Mouse (Mus musculus): Measurements from ENCODE around the gene C1ql1. TPM values are rescaled to one million over a fixed set of nuclear protein-coding genes. Genes with fewer than 3 reads are reported as not detected.

Gene C1ql1
- polyA plus RNA-seq (2015; fragmentation: Nextera tagmentation; extraction: Ambion mirVana), result 5.7 and 8.2 TPM in 2 replicates

DNA sequence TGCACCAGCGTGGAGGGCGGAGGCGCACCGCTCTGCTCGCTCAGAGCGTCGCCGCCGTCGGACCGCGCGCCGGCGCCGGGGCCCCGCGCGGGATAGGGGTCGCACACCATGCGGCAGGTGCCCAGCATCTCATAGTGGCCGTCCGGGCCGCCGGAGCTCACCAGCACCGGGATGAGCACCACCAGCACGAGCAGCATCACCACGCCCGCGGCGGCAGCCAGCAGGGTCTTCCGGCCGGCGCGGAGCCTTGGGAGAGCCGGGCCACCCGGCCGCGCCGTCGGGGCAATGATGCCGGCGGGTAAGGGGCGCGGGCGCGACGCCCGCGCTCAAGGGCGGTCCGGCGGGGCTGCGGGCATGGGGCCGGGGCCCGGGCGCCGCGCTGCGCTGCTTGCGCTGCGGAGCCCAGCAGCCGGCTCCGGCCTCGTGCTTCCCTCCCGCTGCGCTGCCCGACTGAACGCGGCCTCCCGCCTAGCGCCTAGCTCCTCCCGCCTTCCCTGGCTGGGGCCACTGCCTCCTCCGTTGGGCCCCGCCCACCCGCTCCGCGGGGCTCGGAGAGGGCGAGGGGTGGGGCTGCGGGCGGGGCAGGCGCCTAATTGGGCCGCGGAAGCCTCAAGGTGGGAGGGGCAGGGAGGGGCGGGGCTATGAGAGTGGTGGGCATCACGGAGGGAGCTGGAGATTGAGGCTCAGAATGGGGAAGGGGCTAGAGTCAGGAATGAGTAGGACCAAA lies at the start of gene C1ql1:
TSS of gene C1ql1 (minus strand) at position 424 of the 727 bp plus-strand sequence.
- Histone ChIP-seq H3K4me2 (replicated peaks) (peak within 1 kb of the TSS; percentile 63), H3K27ac (no peak within 1 kb of the TSS), H3K36me3 (no peaks in the 10 kb centered on the region), H3K4me1 (replicated peaks) (peaks cover 43% of the 10 kb centered on the region), H3K27me3 (peaks cover 98% of the 10 kb centered on the region), H3K9ac (replicated peaks) (peak within 1 kb of the TSS; percentile 63), H3K9me3 (no peaks in the 10 kb centered on the region), H3K4me3 (replicated peaks) (peak within 1 kb of the TSS; percentile 43)
- WGBS, result under 1% methylated on average over 72 of the region's 87 CpGs
- ATAC-seq, result peak; percentile 71

DNA sequence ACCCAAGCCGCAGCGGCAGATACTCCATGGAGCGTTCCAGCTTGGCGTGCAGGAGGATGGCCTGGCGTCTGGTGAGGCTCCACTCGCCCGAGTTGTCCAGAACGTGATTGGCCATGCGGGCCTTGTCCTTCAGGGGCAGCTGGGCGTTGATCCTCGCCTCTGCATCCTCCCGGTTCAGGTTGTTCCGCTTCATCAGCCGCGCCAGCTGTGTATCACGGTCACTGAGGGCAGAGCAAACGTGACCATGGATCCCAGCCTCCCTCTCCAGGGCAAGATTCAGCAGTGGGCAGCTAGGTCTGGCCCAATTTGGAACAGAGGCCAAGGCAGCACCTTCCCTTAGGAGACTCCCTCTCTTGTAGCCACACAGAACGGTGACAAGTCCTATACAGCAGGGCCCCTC lies 48.5 kb upstream of the C1ql1 start:
- Histone ChIP-seq H3K4me2 (replicated peaks) (no peak overlapping the region), H3K4me3 (replicated peaks) (no peak overlapping the region), H3K9me3 (no peaks in the 10 kb centered on the region), H3K9ac (replicated peaks) (no peak overlapping the region), H3K27ac (0 out of 2 replicates have a peak overlapping the region, but pooled peaks have one; percentile 52), H3K4me1 (replicated peaks) (peaks cover 62% of the 10 kb centered on the region), H3K27me3 (peaks cover 21% of the 10 kb centered on the region), H3K36me3 (peaks cover 61% of the 10 kb centered on the region)
- no peak for ATAC-seq
- WGBS, result 83% methylated on average over 18 of the region's 18 CpGs

DNA sequence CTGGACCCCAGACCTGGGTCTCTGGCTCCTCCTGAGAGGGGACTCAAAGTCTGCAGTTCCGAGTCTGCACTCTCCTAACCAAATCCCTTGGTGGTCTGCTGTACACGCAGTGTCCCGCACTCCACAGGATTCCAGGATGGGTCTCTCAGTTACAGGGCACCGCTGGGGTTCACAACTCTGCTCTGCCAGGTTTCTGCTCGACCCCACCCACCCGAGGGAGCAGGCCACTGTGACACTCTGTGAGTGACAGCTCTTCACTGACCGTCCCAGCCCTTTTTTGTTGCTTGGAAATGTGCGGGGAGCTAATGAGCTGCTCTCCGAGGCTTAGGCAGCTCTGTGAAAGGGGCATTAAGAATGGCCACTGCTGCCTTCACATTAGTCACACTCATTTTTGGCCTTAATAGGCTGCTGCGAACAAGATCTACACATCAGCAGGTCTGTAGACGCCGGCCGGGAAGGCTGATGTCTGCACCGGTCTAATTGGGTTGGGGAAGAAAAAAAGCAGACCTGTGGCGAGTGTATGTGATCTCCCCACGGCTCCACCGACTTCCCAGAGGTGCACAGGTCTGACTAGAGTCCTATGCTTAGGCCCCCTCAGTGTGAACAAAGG lies 47.0 kb upstream of the C1ql1 start:
- 21% methylated on average over 17 of the region's 17 CpGs for WGBS
- H3K9me3 ChIP-seq, result no peaks in the 10 kb centered on the region
- H3K27me3 ChIP-seq, result peaks cover 35% of the 10 kb centered on the region
- H3K4me2 ChIP-seq (replicated peaks), result no peak overlapping the region; the same call in 1 of the 2 replicates
- H3K27ac ChIP-seq, result peak overlapping the region; percentile 52
- H3K4me1 ChIP-seq (replicated peaks), result peaks cover 55% of the 10 kb centered on the region
- H3K9ac ChIP-seq (replicated peaks), result no peak overlapping the region; the same call in 1 of the 2 replicates
- ATAC-seq, result peak; percentile 40
- no peak overlapping the region for H3K4me3 ChIP-seq (replicated peaks)
- H3K36me3 ChIP-seq, result peaks cover 47% of the 10 kb centered on the region

DNA sequence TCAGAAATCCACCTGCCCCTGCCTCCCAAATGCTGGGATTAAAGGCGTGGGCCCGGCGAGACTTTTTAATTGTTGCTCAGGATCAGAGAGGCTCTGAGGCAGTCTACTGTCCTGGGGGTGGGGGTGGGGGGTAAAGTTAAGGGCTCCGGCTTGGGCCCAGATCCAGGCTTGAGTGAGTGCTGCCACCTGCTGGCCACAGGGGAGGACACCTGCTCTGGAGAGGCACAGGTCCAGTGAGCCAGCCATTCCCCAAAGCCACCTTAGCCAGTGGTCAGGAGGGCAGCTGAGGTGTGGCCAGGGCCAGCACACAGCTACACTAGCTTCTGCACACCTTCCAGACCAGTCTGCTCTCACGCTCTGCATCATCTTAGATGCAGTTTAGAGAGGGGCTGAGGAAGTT lies 46.5 kb upstream of the C1ql1 start:
- Histone ChIP-seq H3K9ac (replicated peaks) (no peak overlapping the region), H3K9me3 (no peaks in the 10 kb centered on the region), H3K4me1 (replicated peaks) (peaks cover 49% of the 10 kb centered on the region), H3K36me3 (peaks cover 41% of the 10 kb centered on the region), H3K4me3 (replicated peaks) (no peak overlapping the region), H3K27me3 (peaks cover 40% of the 10 kb centered on the region), H3K4me2 (replicated peaks) (no peak overlapping the region), H3K27ac (peak overlapping the region; percentile 52)
- WGBS, result 6% methylated on average over 5 of the region's 5 CpGs
- ATAC-seq, result peak; percentile 71

DNA sequence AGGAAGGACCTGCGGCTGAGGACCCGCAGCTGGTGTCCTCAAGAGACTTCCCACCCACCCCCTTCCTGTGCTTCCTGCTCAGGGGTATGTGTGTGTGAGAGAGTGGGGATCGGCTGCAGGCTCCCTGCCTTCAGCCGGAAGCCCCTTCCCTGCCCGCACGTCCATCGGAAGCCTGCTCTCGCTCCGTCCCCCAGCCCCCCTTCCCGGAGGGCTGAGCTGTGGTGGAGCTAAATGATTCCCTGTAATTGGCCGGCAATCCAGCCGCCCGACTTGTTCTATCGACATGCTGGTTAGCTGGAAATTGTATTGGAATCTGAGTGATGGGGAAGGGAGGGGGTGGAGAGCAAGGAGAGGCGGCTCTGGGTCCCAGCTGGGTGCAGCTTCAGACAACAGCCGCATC lies 45.2 kb upstream of the C1ql1 start:
- Histone ChIP-seq H3K4me2 (replicated peaks) (peak overlapping the region; percentile 53), H3K4me3 (replicated peaks) (peak overlapping the region; percentile 24), H3K36me3 (peaks cover 29% of the 10 kb centered on the region), H3K27ac (peak overlapping the region; percentile 58), H3K4me1 (replicated peaks) (peaks cover 53% of the 10 kb centered on the region), H3K9me3 (no peaks in the 10 kb centered on the region), H3K27me3 (peaks cover 40% of the 10 kb centered on the region), H3K9ac (replicated peaks) (peak overlapping the region; percentile 46; the same call in 1 of the 2 replicates)
- peak; percentile 44 for ATAC-seq
- 1% methylated on average over 15 of the region's 16 CpGs for WGBS

DNA sequence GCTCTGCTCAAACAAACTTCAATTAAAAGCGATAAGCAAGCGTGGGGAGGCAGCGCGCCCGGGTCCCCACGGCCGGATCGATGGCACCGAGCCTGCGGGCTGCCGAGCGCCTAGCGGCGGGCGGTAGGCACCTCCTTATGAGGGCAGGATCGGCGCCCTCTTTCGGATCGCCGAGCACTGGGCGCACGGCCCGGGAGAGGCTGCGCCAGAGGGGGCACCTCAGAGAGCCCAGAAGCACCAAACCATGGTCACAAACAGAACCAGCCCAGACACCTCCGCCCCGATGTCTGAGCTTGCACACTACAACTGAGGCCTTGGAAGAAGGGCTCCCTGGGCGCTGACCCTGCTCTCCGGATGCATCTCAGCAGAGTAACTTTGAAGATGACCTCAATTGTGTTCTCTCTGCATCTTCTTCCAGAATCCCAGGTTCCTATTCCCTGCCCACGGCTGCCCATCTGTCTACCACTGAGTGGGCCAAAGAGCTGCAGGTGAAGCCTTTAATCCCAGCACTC lies 43.7 kb upstream of the C1ql1 start:
- peak overlapping the region; percentile 33 for H3K4me3 ChIP-seq (replicated peaks)
- peaks cover 54% of the 10 kb centered on the region for H3K4me1 ChIP-seq (replicated peaks)
- WGBS, result under 1% methylated on average over 29 of the region's 29 CpGs
- no peak overlapping the region; the same call in 1 of the 2 replicates for H3K27ac ChIP-seq
- H3K4me2 ChIP-seq (replicated peaks), result peak overlapping the region; percentile 66
- no peaks in the 10 kb centered on the region for H3K9me3 ChIP-seq
- H3K9ac ChIP-seq (replicated peaks), result peak overlapping the region; percentile 59
- H3K27me3 ChIP-seq, result peaks cover 38% of the 10 kb centered on the region
- H3K36me3 ChIP-seq, result peaks cover 14% of the 10 kb centered on the region
- ATAC-seq, result no peak

DNA sequence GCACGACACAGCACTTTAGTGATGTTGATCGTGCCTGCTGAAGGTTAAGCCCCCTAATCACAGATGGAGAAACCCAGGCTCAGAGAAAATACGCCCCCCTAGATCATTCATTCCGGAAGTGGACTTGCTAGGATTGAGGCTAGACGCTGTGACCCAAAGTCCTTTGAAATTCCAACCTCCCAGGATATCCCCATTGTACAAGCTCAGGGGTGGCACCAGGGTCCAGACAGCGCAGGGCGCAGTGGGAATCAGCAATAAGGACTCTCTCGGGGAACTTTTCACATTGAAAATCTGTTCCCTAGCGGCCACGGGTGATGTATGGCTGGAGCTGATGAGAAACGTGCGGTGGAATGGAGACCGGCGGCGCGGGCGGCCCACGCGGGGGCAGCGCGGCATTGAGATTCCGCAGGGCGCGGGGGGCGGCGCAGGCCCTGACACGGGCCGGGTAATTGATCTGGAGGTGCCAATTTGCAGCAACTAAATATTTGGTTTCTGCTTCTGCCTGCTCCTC lies 43.2 kb upstream of the C1ql1 start:
- Histone ChIP-seq H3K27ac (no peak overlapping the region), H3K4me2 (replicated peaks) (peak overlapping the region; percentile 66), H3K27me3 (peaks cover 38% of the 10 kb centered on the region), H3K9me3 (no peaks in the 10 kb centered on the region), H3K9ac (replicated peaks) (peak overlapping the region; percentile 59), H3K4me3 (replicated peaks) (peak overlapping the region; percentile 33), H3K36me3 (peaks cover 9% of the 10 kb centered on the region), H3K4me1 (replicated peaks) (peaks cover 59% of the 10 kb centered on the region)
- WGBS, result 3% methylated on average over 28 of the region's 28 CpGs
- ATAC-seq, result no peak

DNA sequence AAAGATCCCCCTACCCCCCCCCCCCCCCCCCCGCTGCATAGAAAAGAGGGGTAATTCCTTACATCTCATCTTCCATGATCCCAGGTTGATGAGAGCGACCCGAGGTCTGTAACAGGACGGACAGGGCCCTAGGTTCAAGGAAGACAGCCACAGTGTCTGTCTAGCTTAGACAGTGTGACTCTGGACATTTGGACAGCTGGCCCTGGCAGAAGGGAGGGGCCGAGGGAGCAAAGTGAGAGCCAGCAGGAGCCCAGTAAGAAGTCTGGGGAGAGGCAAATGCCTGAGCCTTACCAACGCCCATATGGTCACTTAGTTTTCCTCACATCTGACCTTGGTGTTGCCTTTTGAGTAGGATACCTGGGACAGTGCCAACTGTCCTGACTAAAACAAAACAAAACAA lies 38.7 kb upstream of the C1ql1 start:
- Histone ChIP-seq H3K36me3 (no peaks in the 10 kb centered on the region), H3K27ac (no peak overlapping the region), H3K27me3 (peaks cover 21% of the 10 kb centered on the region), H3K4me2 (replicated peaks) (no peak overlapping the region), H3K4me1 (replicated peaks) (peaks cover 28% of the 10 kb centered on the region), H3K4me3 (replicated peaks) (no peak overlapping the region), H3K9ac (replicated peaks) (no peak overlapping the region), H3K9me3 (no peaks in the 10 kb centered on the region)
- 55% methylated on average over 6 of the region's 6 CpGs for WGBS
- ATAC-seq, result no peak

DNA sequence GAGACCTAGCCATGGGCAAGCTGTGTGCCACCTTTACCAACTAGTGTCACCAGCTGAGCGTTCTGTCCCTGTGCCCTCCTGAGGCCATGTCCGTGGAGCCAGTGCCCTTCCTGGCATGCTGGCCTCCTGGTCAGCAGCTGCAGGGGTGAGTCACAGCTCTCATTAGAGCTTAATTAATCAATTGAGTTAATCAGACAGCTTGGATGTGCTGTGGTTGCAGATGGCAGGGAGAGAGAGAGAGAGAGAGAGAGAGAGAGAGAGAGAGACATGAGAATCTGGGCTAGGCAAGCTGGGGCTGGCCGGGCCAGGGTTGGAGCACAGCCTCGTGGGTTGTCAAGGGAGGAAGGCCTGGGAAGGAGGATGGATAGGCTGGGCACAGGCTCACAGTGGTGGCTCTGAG lies 38.1 kb upstream of the C1ql1 start:
- H3K4me1 ChIP-seq (replicated peaks), result peaks cover 25% of the 10 kb centered on the region
- no peak overlapping the region for H3K4me2 ChIP-seq (replicated peaks)
- peaks cover 16% of the 10 kb centered on the region for H3K27me3 ChIP-seq
- ATAC-seq, result no peak
- H3K9ac ChIP-seq (replicated peaks), result no peak overlapping the region
- H3K4me3 ChIP-seq (replicated peaks), result no peak overlapping the region
- WGBS, result 58% methylated on average over 4 of the region's 4 CpGs
- H3K36me3 ChIP-seq, result no peaks in the 10 kb centered on the region
- H3K9me3 ChIP-seq, result no peaks in the 10 kb centered on the region
- no peak overlapping the region for H3K27ac ChIP-seq

DNA sequence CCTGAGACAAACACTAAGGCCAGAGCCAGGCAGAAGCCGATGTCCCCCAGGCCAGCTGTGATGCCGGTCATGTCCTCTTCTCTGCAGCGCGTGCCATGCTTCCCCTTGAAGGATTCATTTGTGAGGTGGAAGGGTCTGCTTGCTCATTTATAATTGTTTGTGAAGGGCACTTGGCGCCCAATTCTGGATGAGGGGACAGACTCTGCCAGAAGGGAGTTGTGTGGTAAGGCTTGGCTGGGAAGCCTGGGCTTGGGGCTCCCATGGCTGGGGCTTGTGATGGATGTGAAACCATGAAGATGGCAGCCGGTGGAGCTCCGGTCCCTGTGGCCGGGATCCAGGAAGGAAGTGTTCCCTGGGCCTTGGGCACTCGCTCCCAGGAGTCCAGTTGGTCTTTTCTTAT lies 37.6 kb upstream of the C1ql1 start:
- ATAC-seq, result no peak
- Histone ChIP-seq H3K27ac (no peak overlapping the region), H3K4me2 (replicated peaks) (no peak overlapping the region), H3K9ac (replicated peaks) (no peak overlapping the region), H3K27me3 (peaks cover 11% of the 10 kb centered on the region), H3K4me1 (replicated peaks) (peaks cover 21% of the 10 kb centered on the region), H3K36me3 (no peaks in the 10 kb centered on the region), H3K9me3 (no peaks in the 10 kb centered on the region), H3K4me3 (replicated peaks) (no peak overlapping the region)
- 91% methylated on average over 9 of the region's 9 CpGs for WGBS

DNA sequence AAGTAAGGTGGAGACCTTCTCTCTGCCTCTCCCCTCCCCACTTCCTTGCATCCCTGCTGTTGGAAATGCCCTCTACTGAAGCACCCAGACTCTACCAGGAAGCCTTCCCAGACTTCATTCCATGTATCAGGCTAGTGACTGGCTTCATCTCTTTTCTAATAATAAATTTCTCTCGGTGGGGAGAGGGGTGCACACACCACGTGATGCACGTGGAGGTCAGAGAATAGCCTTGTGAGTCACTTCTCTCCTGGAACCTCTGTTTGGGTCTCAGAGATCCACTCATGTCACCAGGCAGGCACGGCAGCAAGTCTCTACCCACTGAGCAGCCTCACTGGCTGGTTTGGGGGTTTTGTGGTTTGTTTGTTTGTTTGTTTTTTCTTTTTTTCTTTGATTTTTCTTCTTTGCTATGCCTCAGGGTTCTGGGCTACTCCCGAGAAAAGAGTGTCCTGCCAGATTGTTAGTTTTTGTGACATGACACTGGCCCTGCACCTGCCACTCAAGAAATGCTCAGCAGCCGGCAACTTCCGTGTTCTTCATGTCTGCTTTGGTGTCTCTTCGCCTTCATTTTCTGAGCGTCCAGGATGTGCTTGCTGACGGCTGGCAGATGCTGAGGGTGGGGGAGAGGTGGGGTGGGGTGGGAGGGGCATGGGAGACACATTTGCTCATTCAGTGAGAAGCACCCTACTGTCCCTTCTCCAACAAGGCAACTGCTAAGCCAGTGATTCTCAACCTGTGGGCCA lies 34.8 kb upstream of the C1ql1 start:
- H3K27ac ChIP-seq, result no peak overlapping the region
- no peak for ATAC-seq
- 66% methylated on average over 10 of the region's 10 CpGs for WGBS

More for the DNA sequence above, 34.8 kb upstream of the C1ql1 start:
- H3K27me3 ChIP-seq, result no peaks in the 10 kb centered on the region
- H3K9ac ChIP-seq (replicated peaks), result no peak overlapping the region
- no peak overlapping the region for H3K4me3 ChIP-seq (replicated peaks)
- no peaks in the 10 kb centered on the region for H3K9me3 ChIP-seq
- no peak overlapping the region for H3K4me2 ChIP-seq (replicated peaks)
- no peaks in the 10 kb centered on the region for H3K36me3 ChIP-seq
- H3K4me1 ChIP-seq (replicated peaks), result peaks cover 23% of the 10 kb centered on the region
